Mouse (Mus musculus) cerebellum, adult 2 months (tissue): ENCODE data around the gene Prickle3. TPM values are rescaled to one million over a fixed set of nuclear protein-coding genes. Genes with fewer than 3 reads are reported as not detected.

Experiments used
- DNase-seq, 2 experiments: peaks; one replicate each; pipeline ENCODE4 v3.0.0; 2021
- H3K27ac ChIP-seq: fragments of 200-500 bp; 2 replicates; pipeline ENCODE4 v1.5.1; 2012; ENCODE audit warnings: low read length, control low read depth, inconsistent platforms; ENCODE audit not compliant: insufficient read depth
- H3K27me3 ChIP-seq: fragments of 200-500 bp; 2 replicates; pipeline ENCODE4 v1.6.1; 2012; ENCODE audit warnings: inconsistent platforms, mild to moderate bottlenecking, low read length, moderate library complexity; ENCODE audit not compliant: control insufficient read depth, insufficient read depth
- H3K4me1 ChIP-seq: fragments of 200-500 bp; 2 replicates; pipeline ENCODE4 v1.6.1; 2011; ENCODE audit warnings: low read length; ENCODE audit not compliant: control insufficient read depth, insufficient read depth
- H3K4me3 ChIP-seq: fragments of 200-500 bp; replicated peaks from 2 replicates; pipeline ENCODE3; 2011; ENCODE audit warnings: mild to moderate bottlenecking, low read depth, low read length, control low read depth; ENCODE audit not compliant: insufficient read depth
- CTCF ChIP-seq: fragments of 200-500 bp; IDR thresholded peaks from 2 replicates; pipeline ENCODE4 v1.5.1; 2011; ENCODE audit warnings: low read depth, mild to moderate bottlenecking, control low read depth, low read length, moderate library complexity, borderline replicate concordance; ENCODE audit not compliant: insufficient read depth
- POLR2A ChIP-seq: fragments of 200-500 bp; IDR thresholded peaks from 2 replicates; pipeline ENCODE4 v1.6.1; 2011; ENCODE audit warnings: low read length, control low read depth, borderline replicate concordance; ENCODE audit not compliant: insufficient read depth
- WGBS: fragments of 180-500 bp; shearing (Covaris S2); methylation state at CpG from one replicate; pipeline ENCODE4 v1.1.7; 2018; 5-methylcytosine and 5-hydroxymethylcytosine counted together
- polyA plus RNA-seq: library from polyadenylated mRNA; depleted of rRNA; stranded (reverse); fragments of >200 nt; gene quantifications from 2 replicates; pipeline ENCODE4 v1.2.3, GENCODE M21; 2012; rRNA removed

Gene Prickle3
- polyA plus RNA-seq = 1.7 and 2.1 TPM in 2 replicates

DNA sequence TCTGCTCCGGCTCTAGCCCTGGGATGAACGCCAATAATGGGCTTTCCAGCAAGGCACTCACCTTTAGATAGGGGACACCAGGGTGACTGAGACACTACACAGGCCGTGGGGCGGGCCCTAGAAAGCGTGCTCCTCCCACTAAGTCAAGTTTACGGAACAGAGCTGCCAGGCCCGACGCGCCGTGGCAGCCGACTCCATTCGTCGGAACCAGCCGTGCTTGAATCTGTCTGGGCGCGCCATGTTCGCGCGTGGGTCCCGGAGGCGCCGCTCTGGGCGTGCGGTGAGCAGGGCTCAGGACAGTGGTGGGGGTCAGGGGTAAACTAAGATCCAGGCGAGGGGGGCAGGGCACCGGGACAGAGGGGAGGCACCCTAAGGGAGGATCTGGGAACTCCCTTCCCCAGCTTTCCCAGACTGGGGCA is at the start of gene Prickle3:
Prickle3 (plus strand) TSS at position 40 of the 419 bp plus-strand sequence.
- H3K4me1 ChIP-seq = no peaks in the 10 kb centered on the region
- no peaks in the 10 kb centered on the region for H3K27me3 ChIP-seq
- TF ChIP-seq CTCF (no peak), POLR2A (no peak)
- 12% methylated on average over 26 of the region's 26 CpGs for WGBS
- H3K27ac ChIP-seq = no peak within 1 kb of the TSS
- no peak for DNase-seq
- peak within 1 kb of the TSS; percentile 32 for H3K4me3 ChIP-seq

DNA sequence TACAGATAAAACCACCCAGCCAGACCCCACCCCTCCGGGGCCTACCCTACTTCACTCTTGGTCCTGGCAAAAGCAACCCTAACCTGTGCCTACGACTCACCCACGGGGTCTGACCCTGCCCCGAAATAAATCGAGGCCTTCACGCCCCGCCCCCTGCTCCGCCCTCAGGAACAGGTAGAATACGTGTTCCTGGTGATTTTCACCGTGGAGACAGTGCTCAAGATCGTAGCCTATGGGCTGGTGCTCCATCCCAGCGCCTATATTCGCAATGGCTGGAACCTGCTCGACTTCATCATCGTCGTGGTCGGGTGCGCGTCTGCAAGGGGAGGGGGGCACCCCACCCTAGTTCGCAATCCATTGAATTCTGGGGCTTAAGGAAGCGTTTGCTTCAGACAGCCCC is 47.0 kb upstream of the Prickle3 start:
- Histone ChIP-seq H3K27ac (no peak overlapping the region), H3K4me1 (no peaks in the 10 kb centered on the region), H3K4me3 (peak overlapping the region; percentile 72), H3K27me3 (no peaks in the 10 kb centered on the region)
- TF ChIP-seq POLR2A (0 out of 2 replicates have a peak, but pooled peaks have one; percentile 18), CTCF (no peak)
- DNase-seq = peak; percentile 29 to 35
- 8% methylated on average over 21 of the region's 21 CpGs for WGBS

GRCm38 (mm10) chrX:7610536-7611258 is 46.4 kb upstream of the Prickle3 start:
- DNase-seq = peak; percentile 27 to 46
- Histone ChIP-seq H3K4me3 (peak overlapping the region; percentile 72), H3K27me3 (no peaks in the 10 kb centered on the region), H3K4me1 (no peaks in the 10 kb centered on the region), H3K27ac (no peak overlapping the region)
- TF ChIP-seq POLR2A = no peak
- TF ChIP-seq CTCF = no peak
- 13% methylated on average over 26 of the region's 26 CpGs for WGBS

- Histone ChIP-seq H3K27me3 (no peaks in the 10 kb centered on the region), H3K4me3 (no peak overlapping the region), H3K4me1 (no peaks in the 10 kb centered on the region), H3K27ac (no peak overlapping the region)
- no peak for DNase-seq
- WGBS = 85% methylated on average over 12 of the region's 12 CpGs
- TF ChIP-seq CTCF (no peak), POLR2A (no peak)
Observed at GRCm38 (mm10) chrX:7617889-7618551, 39.0 kb upstream of the Prickle3 start.

DNA sequence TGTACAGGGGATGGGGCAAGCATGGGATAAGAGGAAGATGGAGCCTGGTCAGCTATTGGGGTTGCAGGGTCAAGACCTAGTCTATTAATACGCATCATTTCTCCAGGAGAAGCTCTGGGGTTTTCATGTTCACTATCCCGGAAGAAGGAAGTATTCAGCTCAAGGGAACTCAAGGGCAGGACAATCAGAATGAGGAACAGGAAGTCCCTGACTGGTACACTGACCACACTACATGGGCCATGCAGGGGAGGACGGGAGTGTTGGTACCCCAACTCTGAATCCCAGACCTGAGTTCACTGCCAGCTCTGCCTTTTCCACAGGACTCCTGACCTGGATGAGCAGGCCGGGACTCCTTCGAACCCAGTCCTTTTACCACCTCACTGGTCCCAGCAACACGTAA is 24.5 kb upstream of the Prickle3 start:
- H3K4me3 ChIP-seq = no peak overlapping the region
- H3K27me3 ChIP-seq = no peaks in the 10 kb centered on the region
- no peak for DNase-seq
- WGBS = 93% methylated on average over 6 of the region's 6 CpGs
- TF ChIP-seq CTCF (no peak), POLR2A (no peak)
- no peak overlapping the region for H3K27ac ChIP-seq
- H3K4me1 ChIP-seq = no peaks in the 10 kb centered on the region

- WGBS = 41% methylated on average over 3 of the region's 3 CpGs
- no peak for DNase-seq
- Histone ChIP-seq H3K4me3 (no peak overlapping the region), H3K4me1 (no peaks in the 10 kb centered on the region), H3K27ac (no peak overlapping the region), H3K27me3 (no peaks in the 10 kb centered on the region)
- TF ChIP-seq POLR2A (no peak), CTCF (no peak)
Observed at GRCm38 (mm10) chrX:7635101-7635500, 22.0 kb upstream of the Prickle3 start.

DNA sequence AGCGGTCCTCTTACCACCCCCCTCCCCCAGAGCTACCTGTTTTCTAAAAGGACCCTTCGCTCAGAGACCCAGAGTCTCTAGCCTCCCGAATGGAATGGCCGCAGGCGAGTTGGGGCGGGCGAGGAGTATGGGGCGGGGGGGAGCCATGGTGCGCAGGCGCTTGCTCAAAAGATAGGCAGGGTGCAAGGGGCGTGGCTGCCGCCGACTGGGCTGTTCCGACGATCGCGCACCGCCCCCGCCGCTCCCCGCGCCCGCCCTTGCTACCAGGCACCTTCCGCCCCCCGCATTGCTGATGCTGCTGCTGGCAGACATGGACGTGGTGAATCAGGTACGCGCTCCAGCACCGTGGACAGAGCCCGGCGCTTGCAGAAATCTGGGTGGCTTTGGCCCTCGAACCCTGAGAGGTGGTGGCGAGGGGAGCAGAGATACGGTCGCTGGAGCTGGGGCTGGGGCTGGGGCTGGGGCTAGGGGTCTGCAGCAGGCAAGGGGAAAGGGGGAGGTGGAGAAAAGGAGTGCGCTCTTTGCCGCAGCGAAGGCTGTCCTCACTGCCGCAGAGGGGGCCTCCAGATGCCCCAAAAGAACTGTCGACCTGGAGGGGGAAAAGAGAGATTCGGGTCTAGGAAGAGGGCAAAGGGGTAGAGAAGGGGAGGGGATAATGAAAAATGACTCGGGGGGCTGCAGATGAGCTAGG is 18.5 kb upstream of the Prickle3 start, which contains the start of gene Syp:
Syp (plus strand) TSS at position 71 of the 691 bp plus-strand sequence.
- Histone ChIP-seq H3K27me3 (no peaks in the 10 kb centered on the region), H3K4me3 (peak within 1 kb of the TSS; percentile 100), H3K4me1 (peaks cover 3% of the 10 kb centered on the region; the same call in 1 of the 2 replicates), H3K27ac (peak within 1 kb of the TSS; percentile 82)
- TF ChIP-seq POLR2A (peak; percentile 79), CTCF (no peak)
- DNase-seq = peak; percentile 93 to 94
- 8% methylated on average over 37 of the region's 42 CpGs for WGBS
